Mouse (Mus musculus): ENCODE data around the gene Sfxn1.

DNA sequence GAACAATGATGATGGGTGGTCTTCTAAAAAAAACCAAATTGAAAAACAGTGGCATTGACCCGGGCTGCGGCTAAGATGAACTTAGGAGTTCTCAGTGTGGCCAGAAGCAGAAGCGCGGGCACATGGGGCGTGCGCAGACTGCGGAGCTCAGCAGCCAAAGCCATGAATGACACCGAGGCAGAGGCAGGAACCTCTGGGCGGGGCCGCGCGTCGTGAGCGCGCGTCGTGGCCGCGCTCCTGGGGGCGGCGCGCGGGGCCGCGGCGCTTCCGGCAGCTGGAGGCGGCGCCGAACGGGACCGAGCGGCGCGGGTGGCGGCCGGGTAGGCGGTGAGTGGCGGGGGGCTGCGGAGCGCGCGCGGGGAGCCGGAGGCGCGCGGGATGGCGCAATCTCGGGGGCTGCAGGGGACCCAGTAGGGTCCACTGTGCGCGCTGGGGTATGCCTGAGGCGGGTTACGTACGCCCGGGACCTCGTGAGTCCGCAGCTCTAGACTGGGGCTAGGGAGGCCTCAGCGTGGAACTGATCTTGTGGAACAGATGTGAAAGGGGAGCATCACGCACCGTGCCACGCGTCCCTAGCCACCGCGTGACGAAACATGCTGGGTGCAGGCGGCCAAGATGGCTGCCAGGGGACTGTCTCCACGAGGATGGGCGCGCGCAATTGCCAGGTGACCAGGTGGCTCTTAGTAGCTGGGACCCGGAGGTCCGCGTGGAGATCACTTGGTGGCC lies at the start of gene Sfxn1:
- TF ChIP-seq POLR2A (IDR thresholded peaks at IDR 0.05; ENCODE audit: insufficient read depth, low read depth, low read length) (peak; percentile 56; the same call in 1 of the 2 replicates), CTCF (IDR thresholded peaks at IDR 0.05; ENCODE audit: insufficient read depth, low read depth, low read length) (no peak)

Measured in olfactory bulb, adult 2 months (tissue).